Mouse (Mus musculus) heart, embryonic 12.5 days (tissue): ENCODE data around the gene Rnf222. TPM values are rescaled to one million over a fixed set of nuclear protein-coding genes. Genes with fewer than 3 reads are reported as not detected.
A peak's percentile ranks its signal among the peaks of the same experiment; 100 is the strongest.

Experiments
- ATAC-seq: fragments of 200-750 bp; cut with Nextera tagmentation; 2 replicates; pipeline ENCODE4 v1.8.0; 2017; ENCODE audit warnings: moderate TSS enrichment, moderate library complexity; ENCODE audit not compliant: insufficient number of reproducible peaks, low FRiP score
- H3K27ac ChIP-seq: fragments of 300-500 bp; sonication (generic); 2 replicates; pipeline ENCODE4 v1.5.1; 2016; ENCODE audit warnings: mild to moderate bottlenecking, moderate library complexity; ENCODE audit not compliant: poor library complexity, severe bottlenecking
- H3K27me3 ChIP-seq: fragments of 300-500 bp; sonication (generic); replicated peaks from 2 replicates; pipeline ENCODE4 v1.6.1; 2016; ENCODE audit warnings: mild to moderate bottlenecking, moderate library complexity
- H3K36me3 ChIP-seq: fragments of 300-500 bp; sonication (generic); 2 replicates; pipeline ENCODE4 v1.6.1; 2016; ENCODE audit warnings: mild to moderate bottlenecking, moderate library complexity
- H3K4me1 ChIP-seq: fragments of 300-500 bp; sonication (generic); replicated peaks from 2 replicates; pipeline ENCODE4 v1.6.1; 2016; ENCODE audit warnings: mild to moderate bottlenecking
- H3K4me2 ChIP-seq: fragments of 300-500 bp; sonication (generic); 2 replicates; pipeline ENCODE4 v1.6.1; 2016; ENCODE audit warnings: mild to moderate bottlenecking, moderate library complexity
- H3K4me3 ChIP-seq: fragments of 300-500 bp; sonication (generic); 2 replicates; pipeline ENCODE4 v1.5.1; 2016; ENCODE audit warnings: mild to moderate bottlenecking
- H3K9ac ChIP-seq: fragments of 300-500 bp; sonication (generic); 2 replicates; pipeline ENCODE4 v1.6.1; 2016; ENCODE audit warnings: mild to moderate bottlenecking, moderate library complexity
- H3K9me3 ChIP-seq: fragments of 300-500 bp; sonication (generic); replicated peaks from 2 replicates; pipeline ENCODE4 v1.6.1; 2016; ENCODE audit warnings: mild to moderate bottlenecking, moderate library complexity
- WGBS: fragments of 180-500 bp; shearing (Covaris S2); methylation state at CpG from one replicate; pipeline ENCODE4 v1.1.7; 2016; 5-methylcytosine and 5-hydroxymethylcytosine counted together
- polyA plus RNA-seq: library from polyadenylated mRNA; unstranded; fragments of >200 nt; fragmentation: Nextera tagmentation; extraction: Ambion mirVana; gene quantifications from 2 replicates; pipeline ENCODE4 v1.2.1, GENCODE M21; 2016

Gene Rnf222
- 0.17 TPM in 1 of 2 replicates, not detected in the other for polyA plus RNA-seq

GRCm38 (mm10) chr11:68888253-68888652 lies at the start of gene Rnf222:
Gene Rnf222 (plus strand): TSS chr11:68888553.
- 40% methylated on average over 6 of the region's 6 CpGs for WGBS
- Histone ChIP-seq H3K9me3 (no peaks in the 10 kb centered on the region), H3K4me3 (no peak within 1 kb of the TSS), H3K4me2 (no peak within 1 kb of the TSS), H3K27ac (no peak within 1 kb of the TSS), H3K4me1 (peaks cover 13% of the 10 kb centered on the region), H3K9ac (no peak within 1 kb of the TSS), H3K27me3 (0 out of 2 replicates have a peak, but pooled peaks cover 4% of the 10 kb centered on the region), H3K36me3 (no peaks in the 10 kb centered on the region)
- no peak for ATAC-seq

GRCm38 (mm10) chr11:68839606-68840005 lies 48.7 kb upstream of the Rnf222 start:
- ATAC-seq = no peak
- Histone ChIP-seq H3K36me3 (peaks cover 68% of the 10 kb centered on the region), H3K27me3 (no peaks in the 10 kb centered on the region), H3K9me3 (no peaks in the 10 kb centered on the region), H3K4me3 (no peak overlapping the region), H3K4me1 (no peaks in the 10 kb centered on the region), H3K27ac (no peak overlapping the region), H3K4me2 (no peak overlapping the region), H3K9ac (no peak overlapping the region)
- WGBS = 92% methylated on average over 5 of the region's 5 CpGs

- Histone ChIP-seq H3K36me3 (no peaks in the 10 kb centered on the region), H3K27ac (no peak overlapping the region), H3K27me3 (no peaks in the 10 kb centered on the region), H3K9me3 (no peaks in the 10 kb centered on the region), H3K4me3 (peak overlapping the region; percentile 17; the same call in 1 of the 2 replicates), H3K4me2 (peak overlapping the region; percentile 42), H3K9ac (peak overlapping the region; percentile 40; the same call in 1 of the 2 replicates), H3K4me1 (peaks cover 36% of the 10 kb centered on the region)
- ATAC-seq = no peak
- WGBS = 79% methylated on average over 7 of the region's 7 CpGs
Measured at GRCm38 (mm10) chr11:68850862-68851261, 37.5 kb upstream of the Rnf222 start.

GRCm38 (mm10) chr11:68851644-68852485 lies 36.5 kb upstream of the Rnf222 start:
- Histone ChIP-seq H3K36me3 (no peaks in the 10 kb centered on the region), H3K4me1 (peaks cover 29% of the 10 kb centered on the region), H3K4me2 (peak overlapping the region; percentile 75), H3K27me3 (no peaks in the 10 kb centered on the region), H3K27ac (peak overlapping the region; percentile 99), H3K4me3 (peak overlapping the region; percentile 91), H3K9ac (peak overlapping the region; percentile 97), H3K9me3 (no peaks in the 10 kb centered on the region)
- 2% methylated on average over 13 of the region's 13 CpGs for WGBS
- ATAC-seq = no peak

- Histone ChIP-seq H3K27ac (peak overlapping the region; percentile 99), H3K4me2 (peak overlapping the region; percentile 75), H3K36me3 (no peaks in the 10 kb centered on the region), H3K4me3 (peak overlapping the region; percentile 91), H3K9ac (peak overlapping the region; percentile 97), H3K27me3 (no peaks in the 10 kb centered on the region), H3K4me1 (peaks cover 25% of the 10 kb centered on the region), H3K9me3 (no peaks in the 10 kb centered on the region)
- under 1% methylated on average over 36 of the region's 36 CpGs for WGBS
- peak; percentile 73 for ATAC-seq
Measured at GRCm38 (mm10) chr11:68852486-68852901, 35.9 kb upstream of the Rnf222 start.

GRCm38 (mm10) chr11:68852932-68853409 lies 35.4 kb upstream of the Rnf222 start:
- peak overlapping the region; percentile 99 for H3K27ac ChIP-seq
- H3K9ac ChIP-seq = peak overlapping the region; percentile 97
- peaks cover 23% of the 10 kb centered on the region for H3K4me1 ChIP-seq
- H3K4me2 ChIP-seq = peak overlapping the region; percentile 75
- peak overlapping the region; percentile 91 for H3K4me3 ChIP-seq
- no peaks in the 10 kb centered on the region for H3K36me3 ChIP-seq
- ATAC-seq = peak; percentile 98
- H3K27me3 ChIP-seq = no peaks in the 10 kb centered on the region
- WGBS = under 1% methylated on average over 42 of the region's 42 CpGs
- H3K9me3 ChIP-seq = no peaks in the 10 kb centered on the region

- H3K9me3 ChIP-seq = no peaks in the 10 kb centered on the region
- WGBS = 30% methylated on average over 14 of the region's 14 CpGs
- peak overlapping the region; percentile 75 for H3K4me2 ChIP-seq
Measured at GRCm38 (mm10) chr11:68853611-68854401, 34.5 kb upstream of the Rnf222 start.

GRCm38 (mm10) chr11:68854621-68855020 lies 33.7 kb upstream of the Rnf222 start:
- H3K9ac ChIP-seq = no peak overlapping the region
- WGBS = 80% methylated on average over 3 of the region's 3 CpGs
- H3K9me3 ChIP-seq = no peaks in the 10 kb centered on the region
- 0 out of 2 replicates have a peak overlapping the region, but pooled peaks have one; percentile 25 for H3K27ac ChIP-seq
- H3K27me3 ChIP-seq = no peaks in the 10 kb centered on the region
- no peak overlapping the region for H3K4me3 ChIP-seq
- H3K36me3 ChIP-seq = no peaks in the 10 kb centered on the region
- H3K4me2 ChIP-seq = no peak overlapping the region
- H3K4me1 ChIP-seq = peaks cover 23% of the 10 kb centered on the region
- ATAC-seq = no peak

More at GRCm38 (mm10) chr11:68853611-68854401, 34.5 kb upstream of the Rnf222 start:
- H3K4me1 ChIP-seq = peaks cover 23% of the 10 kb centered on the region
- peak; percentile 39 for ATAC-seq
- H3K4me3 ChIP-seq = peak overlapping the region; percentile 91
- H3K27ac ChIP-seq = peak overlapping the region; percentile 82
- H3K9ac ChIP-seq = peak overlapping the region; percentile 57
- no peaks in the 10 kb centered on the region for H3K27me3 ChIP-seq
- no peaks in the 10 kb centered on the region for H3K36me3 ChIP-seq

GRCm38 (mm10) chr11:68857329-68857728 lies 31.0 kb upstream of the Rnf222 start:
- no peak overlapping the region for H3K4me3 ChIP-seq
- no peak overlapping the region for H3K27ac ChIP-seq
- no peak for ATAC-seq
- no peaks in the 10 kb centered on the region for H3K27me3 ChIP-seq
- H3K4me1 ChIP-seq = peaks cover 10% of the 10 kb centered on the region
- no peak overlapping the region for H3K9ac ChIP-seq
- H3K4me2 ChIP-seq = no peak overlapping the region
- H3K36me3 ChIP-seq = no peaks in the 10 kb centered on the region
- no peaks in the 10 kb centered on the region for H3K9me3 ChIP-seq
- WGBS = 74% methylated on average over 3 of the region's 3 CpGs

- Histone ChIP-seq H3K4me3 (no peak overlapping the region), H3K27me3 (no peaks in the 10 kb centered on the region), H3K9me3 (no peaks in the 10 kb centered on the region), H3K36me3 (no peaks in the 10 kb centered on the region), H3K27ac (no peak overlapping the region), H3K9ac (no peak overlapping the region), H3K4me1 (peaks cover 16% of the 10 kb centered on the region), H3K4me2 (no peak overlapping the region)
- WGBS = 70% methylated on average over 8 of the region's 8 CpGs
- no peak for ATAC-seq
Measured at GRCm38 (mm10) chr11:68859943-68860593, 28.3 kb upstream of the Rnf222 start.
